Mouse (Mus musculus) MEL (cell line): ENCODE data around the gene Pih1d3. TPM values are rescaled to one million over a fixed set of nuclear protein-coding genes. Genes with fewer than 3 reads are reported as not detected.

Experiments
- DNase-seq: peaks from one replicate; pipeline ENCODE4 v3.0.0; 2011; ENCODE audit warnings: low read depth, low spot score
- H3K27ac ChIP-seq: 2 replicates; pipeline ENCODE4 v1.5.1; 2012; ENCODE audit warnings: low read depth, mild to moderate bottlenecking, control low read depth, low read length, moderate library complexity; ENCODE audit not compliant: control insufficient read depth
- H3K27me3 ChIP-seq, 2 experiments: fragments of 150-350 bp in 1 of 2; sonication (generic) in 1 of 2; 2 replicates each; pipeline ENCODE4 v1.6.1; 2012; ENCODE audit warnings: low read length in 2 of 2, mild to moderate bottlenecking in 2 of 2, improper control_type of control experiment in 1 of 2, moderate library complexity in 1 of 2; ENCODE audit not compliant: insufficient read depth in 2 of 2, control insufficient read depth in 1 of 2
- H3K36me3 ChIP-seq, 2 experiments: 2 replicates each; pipeline ENCODE4 v1.6.1; 2012 to 2014; ENCODE audit warnings: low read length in 2 of 2, improper control_type of control experiment in 1 of 2, inconsistent platforms in 1 of 2, mild to moderate bottlenecking in 1 of 2; ENCODE audit not compliant: insufficient read depth in 2 of 2, control insufficient read depth in 1 of 2
- H3K4me1 ChIP-seq, 2 experiments: fragments of 150-350 bp in 1 of 2; sonication (generic) in 1 of 2; 2 replicates each; pipeline ENCODE4 v1.6.1; 2012; ENCODE audit warnings: low read length in 2 of 2, improper control_type of control experiment in 1 of 2, mild to moderate bottlenecking in 1 of 2; ENCODE audit not compliant: insufficient read depth in 2 of 2, control insufficient read depth in 1 of 2
- H3K4me3 ChIP-seq, 2 experiments: fragments of 150-350 bp in 1 of 2; sonication (generic) in 1 of 2; 2 replicates each; pipeline ENCODE4 v1.5.1; 2012; ENCODE audit warnings: low read depth in 2 of 2, low read length in 2 of 2, mild to moderate bottlenecking in 2 of 2, moderate library complexity in 2 of 2, control low read depth in 1 of 2, improper control_type of control experiment in 1 of 2; ENCODE audit not compliant: control insufficient read depth in 1 of 2, insufficient read depth in 1 of 2
- H3K79me2 ChIP-seq: 2 replicates; pipeline ENCODE4 v1.6.1; 2012; ENCODE audit warnings: mild to moderate bottlenecking, low read length, moderate library complexity; ENCODE audit not compliant: control insufficient read depth, poor library complexity, insufficient read depth
- H3K9ac ChIP-seq: 2 replicates; pipeline ENCODE4 v1.6.1; 2012; ENCODE audit warnings: low read depth, mild to moderate bottlenecking, control low read depth, low read length, moderate library complexity; ENCODE audit not compliant: control insufficient read depth, poor library complexity, severe bottlenecking
- H3K9me3 ChIP-seq: fragments of 150-350 bp; sonication (generic); replicated peaks from 2 replicates; pipeline ENCODE4 v1.6.1; 2012; ENCODE audit warnings: mild to moderate bottlenecking, low read length, improper control_type of control experiment, moderate library complexity; ENCODE audit not compliant: insufficient read depth
- BHLHE40 ChIP-seq: IDR thresholded peaks from 2 replicates; pipeline ENCODE4 v1.6.1; 2012; ENCODE audit warnings: low read depth, mild to moderate bottlenecking, inconsistent platforms, low read length, improper control_type of control experiment, borderline replicate concordance
- EP300 ChIP-seq, 2 experiments: IDR thresholded peaks; 2 replicates each; pipeline ENCODE4 v1.6.1; 2011; ENCODE audit warnings: improper control_type of control experiment in 2 of 2, low read length in 2 of 2, low read depth in 1 of 2, mild to moderate bottlenecking in 1 of 2
- GABPA ChIP-seq: IDR thresholded peaks from 2 replicates; pipeline ENCODE4 v1.6.1; 2012; ENCODE audit warnings: low read depth, mild to moderate bottlenecking, inconsistent platforms, low read length, improper control_type of control experiment, moderate library complexity
- GATA1 ChIP-seq: IDR thresholded peaks from 2 replicates; pipeline ENCODE4 v1.6.1; 2011; ENCODE audit warnings: low read depth, low read length, improper control_type of control experiment
- KAT2A ChIP-seq: conservative IDR thresholded peaks from 2 replicates; pipeline ENCODE4 v1.6.1; 2012; ENCODE audit warnings: low read depth, low read length, improper control_type of control experiment, inconsistent platforms
- MAX ChIP-seq: IDR thresholded peaks from 2 replicates; pipeline ENCODE4 v1.6.1; 2011; ENCODE audit warnings: low read length, improper control_type of control experiment
- MAZ ChIP-seq: IDR thresholded peaks from 2 replicates; pipeline ENCODE4 v1.6.1; 2012; ENCODE audit warnings: low read depth, mild to moderate bottlenecking, inconsistent platforms, low read length, improper control_type of control experiment
- MEF2A ChIP-seq: IDR thresholded peaks from 2 replicates; pipeline ENCODE4 v1.6.1; 2014; ENCODE audit warnings: low read depth, mild to moderate bottlenecking, inconsistent platforms, low read length, improper control_type of control experiment; ENCODE audit not compliant: poor library complexity, insufficient replicate concordance, severe bottlenecking; ENCODE audit errors: extremely low read depth
- MYC ChIP-seq: IDR thresholded peaks from 2 replicates; pipeline ENCODE4 v1.6.1; 2011; ENCODE audit warnings: low read depth, mild to moderate bottlenecking, low read length, improper control_type of control experiment, moderate library complexity
- NELFE ChIP-seq: IDR thresholded peaks from 2 replicates; pipeline ENCODE4 v1.6.1; 2011; ENCODE audit warnings: low read depth, low read length, improper control_type of control experiment
- POLR2A ChIP-seq, 2 experiments: IDR thresholded peaks; 2 replicates each; pipeline ENCODE4 v1.6.1; 2011 to 2012; ENCODE audit warnings: low read length in 2 of 2, mild to moderate bottlenecking in 2 of 2, control low read depth in 1 of 2, improper control_type of control experiment in 1 of 2, low read depth in 1 of 2, moderate library complexity in 1 of 2; ENCODE audit not compliant: control insufficient read depth in 1 of 2, insufficient read depth in 1 of 2, poor library complexity in 1 of 2
- POLR2AphosphoS2 ChIP-seq: IDR thresholded peaks from 2 replicates; pipeline ENCODE4 v1.6.1; 2011; ENCODE audit warnings: low read length, improper control_type of control experiment
- RCOR1 ChIP-seq: IDR thresholded peaks from 2 replicates; pipeline ENCODE4 v1.6.1; 2012; ENCODE audit warnings: low read depth, mild to moderate bottlenecking, inconsistent platforms, low read length, improper control_type of control experiment
- SMC3 ChIP-seq: IDR thresholded peaks from 2 replicates; pipeline ENCODE4 v1.6.1; 2011; ENCODE audit warnings: low read depth, low read length, improper control_type of control experiment
- TBP ChIP-seq: IDR thresholded peaks from 2 replicates; pipeline ENCODE4 v1.8.0; 2011; ENCODE audit warnings: low read depth, low read length, improper control_type of control experiment
- TCF12 ChIP-seq: IDR thresholded peaks from 2 replicates; pipeline ENCODE4 v1.6.1; 2014; ENCODE audit warnings: low read depth, mild to moderate bottlenecking, inconsistent platforms, low read length, improper control_type of control experiment, moderate library complexity
- USF1 ChIP-seq: IDR thresholded peaks from 2 replicates; pipeline ENCODE4 v1.6.1; 2014; ENCODE audit warnings: low read depth, mild to moderate bottlenecking, inconsistent platforms, low read length, improper control_type of control experiment, moderate library complexity
- ZNF384 ChIP-seq: IDR thresholded peaks from 2 replicates; pipeline ENCODE4 v1.6.1; 2012; ENCODE audit warnings: low read depth, mild to moderate bottlenecking, inconsistent platforms, low read length, improper control_type of control experiment
- polyA plus RNA-seq, 2 experiments: library from polyadenylated mRNA; stranded (reverse) in 1 of 2; unstranded in 1 of 2; fragments of >175 nt in 1 of 2; fragments of >200 nt in 1 of 2; gene quantifications; 2 replicates each; pipeline versions ENCODE4 v1.2.1 to v1.2.4; 2012; ENCODE audit warnings: low replicate concordance in 2 of 2, low read depth in 1 of 2; ENCODE audit not compliant: insufficient read length in 2 of 2, insufficient read depth in 1 of 2, missing spikeins in 1 of 2
- total RNA-seq: library from RNA; depleted of rRNA; stranded (reverse); fragments of 300-350 nt; gene quantifications from 2 replicates; pipeline ENCODE4 v1.2.3, GENCODE M21; 2012; rRNA removed

Pih1d3 gene
- not detected in 2 replicates for total RNA-seq
- polyA plus RNA-seq = not detected

- no peaks in the 10 kb centered on the region for H3K36me3 ChIP-seq
- H3K4me3 ChIP-seq = no peak within 1 kb of the TSS
- no peak within 1 kb of the TSS for H3K27ac ChIP-seq
- H3K27me3 ChIP-seq = no peaks in the 10 kb centered on the region
- H3K4me1 ChIP-seq = no peaks in the 10 kb centered on the region
- TF ChIP-seq MYC (no peak), TCF12 (no peak)
- TF ChIP-seq, all 39 proteins: peak for 0
- peak; percentile 1 for DNase-seq
- Histone ChIP-seq H3K79me2 (no peaks in the 10 kb centered on the region), H3K9ac (no peak within 1 kb of the TSS), H3K9me3 (no peaks in the 10 kb centered on the region)
These were observed at the start of gene Pih1d3, which contains the start of gene 4931428L18Rik for GRCm38 (mm10) chr1:31222564-31222963. Gene Pih1d3, plus strand, starts transcription at chr1:31222838. Gene 4931428L18Rik, minus strand, starts transcription at chr1:31222684.

GRCm38 (mm10) chr1:31175401-31175800, 47.2 kb upstream of the Pih1d3 start:
- Histone ChIP-seq H3K4me3 (no peak overlapping the region), H3K36me3 (no peaks in the 10 kb centered on the region), H3K27me3 (no peaks in the 10 kb centered on the region), H3K9ac (no peak overlapping the region), H3K9me3 (no peaks in the 10 kb centered on the region), H3K4me1 (no peaks in the 10 kb centered on the region), H3K79me2 (no peaks in the 10 kb centered on the region), H3K27ac (no peak overlapping the region)
- DNase-seq = no peak
- TF ChIP-seq RCOR1 (no peak), TBP (no peak), GATA1 (no peak), BHLHE40 (no peak), MAZ (no peak), NELFE (no peak), USF1 (no peak), KAT2A (no peak), SMC3 (no peak), ZNF384 (no peak), GABPA (no peak), POLR2AphosphoS2 (no peak), EP300 (IDR thresholded peaks at IDR 0.05; ENCODE audit: low read depth in 1 of 2, low read length in 2 of 2) (no peak), MEF2A (no peak), POLR2A (IDR thresholded peaks at IDR 0.05; ENCODE audit: control insufficient read depth in 1 of 2, insufficient read depth in 1 of 2, low read depth in 1 of 2, low read length in 2 of 2, poor library complexity in 1 of 2) (no peak), MAX (no peak)
